Mouse (Mus musculus): Measurements from ENCODE around the gene Gm21760.
"Not testable (repeated sequence)": the region's sequence is repeated elsewhere in the genome, so short reads cannot be mapped to it uniquely, and the experiment has no call there.

The Gm21760 gene

DNA sequence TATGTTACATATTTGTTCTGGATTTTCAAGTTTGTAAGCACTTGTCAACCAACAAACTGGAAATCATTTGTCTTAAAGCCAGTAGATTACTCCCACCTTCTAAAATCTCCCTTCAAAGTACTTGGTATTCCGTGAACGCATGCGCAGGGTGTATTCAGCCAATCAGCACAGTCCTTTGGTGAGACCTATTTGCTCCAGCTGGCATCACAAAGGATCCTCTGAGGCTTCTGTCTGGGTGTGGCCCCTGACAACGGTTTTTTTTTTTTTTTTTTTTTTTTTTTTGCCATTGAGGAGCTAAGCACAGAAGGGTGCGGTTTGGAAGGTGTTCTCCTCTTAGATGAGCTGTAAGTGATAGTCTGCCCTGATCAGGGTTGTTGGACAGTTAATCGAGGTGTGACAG, at the start of gene Gm21760:
Gm21760 (plus strand) TSS at position 301 of the 400 bp plus-strand sequence.
- not testable (repeated sequence) for DNase-seq

All from cerebellum, postnatal 36 days (tissue).